Mouse (Mus musculus) macrophage (primary cell): ENCODE results near the gene Sertm1. TPM values are rescaled to one million over a fixed set of nuclear protein-coding genes. Genes with fewer than 3 reads are reported as not detected.

ENCODE experiments used
- polyA plus RNA-seq: library from polyadenylated mRNA; stranded (reverse); fragments of 250-400 nt; gene quantifications from 3 replicates; pipeline ENCODE4 v1.2.4, GENCODE M21; 2018; ENCODE audit warnings: inconsistent platforms

Sertm1 gene
- polyA plus RNA-seq, 1 experiment from 2014 or later = not detected

Other genes starting within 250 kb of the Sertm1 start
- 31.6 to 42.0 TPM (median 38.7 TPM) in 3 replicates for gene Supt20, start 223.1 kb downstream of the Sertm1 start, polyA plus RNA-seq
- gene Gm21958, start 201.5 kb downstream of the Sertm1 start, polyA plus RNA-seq = not detected in 3 replicates
- gene Exosc8, start 180.5 kb downstream of the Sertm1 start, polyA plus RNA-seq = 23.8 to 55.0 TPM (median 49.3 TPM) in 3 replicates
- 39.5 to 52.5 TPM (median 47.8 TPM) in 3 replicates for gene Alg5, start 180.3 kb downstream of the Sertm1 start, polyA plus RNA-seq
- gene Smad9, start 160.3 kb downstream of the Sertm1 start, polyA plus RNA-seq = 0.04 TPM in 1 of 3 replicates, not detected in the others
- 21.3 to 22.8 TPM (median 22.0 TPM) in 3 replicates for gene Rfxap, start 108.1 kb downstream of the Sertm1 start, polyA plus RNA-seq
- gene Ccna1, start 139.6 kb upstream of the Sertm1 start, polyA plus RNA-seq = not detected in 3 replicates
- gene Spg20, start 196.2 kb upstream of the Sertm1 start, polyA plus RNA-seq = 26.0 to 40.8 TPM (median 27.7 TPM) in 3 replicates
- gene Ccdc169, start 221.5 kb upstream of the Sertm1 start, polyA plus RNA-seq = 0.23 TPM in 1 of 3 replicates, not detected in the others